Mouse (Mus musculus) spleen, adult 2 months (tissue): Measurements from ENCODE around the gene Ntm. TPM values are rescaled to one million over a fixed set of nuclear protein-coding genes. Genes with fewer than 3 reads are reported as not detected.

ENCODE experiments used
- DNase-seq, 2 experiments: peaks; one replicate each; pipeline versions ENCODE4 v3.0.0 to v3.0.0-alpha.2; 2012 to 2021; ENCODE audit warnings: low spot score in 2 of 2, low read depth in 1 of 2
- H3K27ac ChIP-seq: fragments of 200-500 bp; 2 replicates; pipeline ENCODE4 v1.5.1; 2012; ENCODE audit warnings: low read length, inconsistent platforms; ENCODE audit not compliant: insufficient read depth
- H3K27me3 ChIP-seq: fragments of 200-500 bp; 2 replicates; pipeline ENCODE4 v1.6.1; 2012; ENCODE audit warnings: mild to moderate bottlenecking, moderate library complexity, low read length, inconsistent platforms; ENCODE audit not compliant: control insufficient read depth, insufficient read depth
- H3K36me3 ChIP-seq: fragments of 200-500 bp; 2 replicates; pipeline ENCODE4 v1.6.1; 2012; ENCODE audit warnings: mild to moderate bottlenecking, low read length, inconsistent platforms; ENCODE audit not compliant: control insufficient read depth, insufficient read depth
- H3K4me1 ChIP-seq: fragments of 200-500 bp; 2 replicates; pipeline ENCODE4 v1.6.1; 2011; ENCODE audit warnings: inconsistent platforms; ENCODE audit not compliant: control insufficient read depth, insufficient read depth, insufficient read length
- H3K4me3 ChIP-seq: fragments of 200-500 bp; 2 replicates; pipeline ENCODE4 v1.5.1; 2011; ENCODE audit warnings: mild to moderate bottlenecking, inconsistent platforms; ENCODE audit not compliant: insufficient read depth, insufficient read length; ENCODE audit errors: extremely low read depth
- CTCF ChIP-seq: fragments of 200-500 bp; IDR thresholded peaks from 2 replicates; pipeline ENCODE4 v1.5.1; 2011; ENCODE audit warnings: mild to moderate bottlenecking, inconsistent platforms; ENCODE audit not compliant: insufficient read depth, insufficient read length, insufficient replicate concordance; ENCODE audit errors: extremely low read depth
- POLR2A ChIP-seq: fragments of 200-500 bp; IDR thresholded peaks from 2 replicates; pipeline ENCODE4 v1.6.1; 2011; ENCODE audit warnings: low read depth, low read length, inconsistent platforms
- WGBS: fragments of 180-500 bp; shearing (Covaris S2); methylation state at CpG from one replicate; pipeline ENCODE4 v1.1.7; 2018; 5-methylcytosine and 5-hydroxymethylcytosine counted together
- polyA plus RNA-seq: library from polyadenylated mRNA; depleted of rRNA; stranded (reverse); fragments of >200 nt; gene quantifications from 2 replicates; pipeline ENCODE4 v1.2.3, GENCODE M21; 2012

Ntm gene
- polyA plus RNA-seq, 1 experiment = 0.18 TPM

- 88% methylated on average over 8 of the region's 8 CpGs for WGBS
- H3K27ac ChIP-seq = no peak overlapping the region
- DNase-seq = no peak
- no peaks in the 10 kb centered on the region for H3K27me3 ChIP-seq
- H3K4me3 ChIP-seq = no peak overlapping the region
- H3K4me1 ChIP-seq = no peaks in the 10 kb centered on the region
- no peak for TF ChIP-seq POLR2A
- H3K36me3 ChIP-seq = no peaks in the 10 kb centered on the region
Observed at GRCm38 (mm10) chr9:29058811-29059210, 904.1 kb downstream of the Ntm start.

GRCm38 (mm10) chr9:29055637-29056036 lies 907.3 kb downstream of the Ntm start:
- H3K36me3 ChIP-seq = no peaks in the 10 kb centered on the region
- no peak overlapping the region for H3K27ac ChIP-seq
- no peak for TF ChIP-seq CTCF
- TF ChIP-seq POLR2A = no peak
- H3K4me3 ChIP-seq = no peak overlapping the region
- no peaks in the 10 kb centered on the region for H3K27me3 ChIP-seq
- 93% methylated on average over 2 of the region's 2 CpGs for WGBS
- no peak for DNase-seq
- no peaks in the 10 kb centered on the region for H3K4me1 ChIP-seq

- Histone ChIP-seq H3K36me3 (no peaks in the 10 kb centered on the region), H3K4me1 (no peaks in the 10 kb centered on the region), H3K4me3 (no peak overlapping the region), H3K27ac (no peak overlapping the region), H3K27me3 (no peaks in the 10 kb centered on the region)
- 56% methylated on average over 3 of the region's 3 CpGs for WGBS
- no peak for DNase-seq
- TF ChIP-seq POLR2A = no peak
- TF ChIP-seq CTCF = no peak
Observed at GRCm38 (mm10) chr9:29036466-29036865, 926.5 kb downstream of the Ntm start.

GRCm38 (mm10) chr9:29036058-29036457 lies 926.9 kb downstream of the Ntm start:
- no peak overlapping the region for H3K27ac ChIP-seq

GRCm38 (mm10) chr9:29026410-29026809 lies 936.5 kb downstream of the Ntm start:
- H3K4me3 ChIP-seq = no peak overlapping the region
- no peaks in the 10 kb centered on the region for H3K27me3 ChIP-seq
- H3K4me1 ChIP-seq = no peaks in the 10 kb centered on the region
- no peaks in the 10 kb centered on the region for H3K36me3 ChIP-seq
- no peak for DNase-seq
- 73% methylated on average over 6 of the region's 6 CpGs for WGBS
- no peak overlapping the region for H3K27ac ChIP-seq
- no peak for TF ChIP-seq POLR2A
- no peak for TF ChIP-seq CTCF

More at GRCm38 (mm10) chr9:29036058-29036457, 926.9 kb downstream of the Ntm start:
- H3K27me3 ChIP-seq = no peaks in the 10 kb centered on the region
- TF ChIP-seq CTCF (no peak), POLR2A (no peak)
- no peaks in the 10 kb centered on the region for H3K4me1 ChIP-seq
- WGBS = 41% methylated on average over 4 of the region's 4 CpGs
- no peak overlapping the region for H3K4me3 ChIP-seq
- H3K36me3 ChIP-seq = no peaks in the 10 kb centered on the region
- no peak for DNase-seq

GRCm38 (mm10) chr9:29025603-29026002 lies 937.3 kb downstream of the Ntm start:
- H3K27me3 ChIP-seq = no peaks in the 10 kb centered on the region
- H3K27ac ChIP-seq = no peak overlapping the region
- WGBS = 78% methylated on average over 4 of the region's 4 CpGs
- H3K4me1 ChIP-seq = no peaks in the 10 kb centered on the region
- no peaks in the 10 kb centered on the region for H3K36me3 ChIP-seq
- H3K4me3 ChIP-seq = no peak overlapping the region
- TF ChIP-seq POLR2A = no peak
- no peak for DNase-seq

- H3K36me3 ChIP-seq = no peaks in the 10 kb centered on the region
- 23% methylated on average over 1 of the region's 1 CpGs for WGBS
- H3K27me3 ChIP-seq = no peaks in the 10 kb centered on the region
- TF ChIP-seq CTCF (no peak), POLR2A (no peak)
- no peak overlapping the region for H3K27ac ChIP-seq
- H3K4me1 ChIP-seq = no peaks in the 10 kb centered on the region
- H3K4me3 ChIP-seq = no peak overlapping the region
- DNase-seq = no peak
Observed at GRCm38 (mm10) chr9:29025104-29025503, 937.8 kb downstream of the Ntm start.
